Mouse (Mus musculus): Measurements from ENCODE around the gene Otud7a.

GRCm38 (mm10) chr7:63671904-63672303 lies 227.4 kb downstream of the Otud7a start:
- peak; percentile 78 for TF ChIP-seq CTCF (IDR thresholded peaks at IDR 0.05; ENCODE audit: low read depth)
- no peak for TF ChIP-seq EP300 (IDR thresholded peaks at IDR 0.05; ENCODE audit: low read depth)
